Mouse (Mus musculus) gastrocnemius, postnatal 10 days (tissue): Measurements from ENCODE around the gene Tmem169. TPM values are rescaled to one million over a fixed set of nuclear protein-coding genes. Genes with fewer than 3 reads are reported as not detected.
A peak's percentile ranks its signal among the peaks of the same experiment; 100 is the strongest.
"Not testable (repeated sequence)": the region's sequence is repeated elsewhere in the genome, so short reads cannot be mapped to it uniquely, and the experiment has no call there.

Experiments
- DNase-seq: peaks from one replicate; pipeline ENCODE4 v3.0.0; 2021; ENCODE audit warnings: mixed read lengths
- long read RNA-seq, 2 experiments: library from polyadenylated mRNA; stranded (forward); transcript quantifications; one replicate each; pipeline ENCODE4 v2.0.0; 2021
- total RNA-seq, 2 experiments: library from RNA; stranded (reverse); gene quantifications; 2 replicates each; pipeline ENCODE4 v1.2.3; 2021

Tmem169 gene
- total RNA-seq: under 1 TPM; 0.26 to 0.32 TPM
- long read RNA-seq, experiment 1: 0 reads
- long read RNA-seq, experiment 2: 0 reads

DNA sequence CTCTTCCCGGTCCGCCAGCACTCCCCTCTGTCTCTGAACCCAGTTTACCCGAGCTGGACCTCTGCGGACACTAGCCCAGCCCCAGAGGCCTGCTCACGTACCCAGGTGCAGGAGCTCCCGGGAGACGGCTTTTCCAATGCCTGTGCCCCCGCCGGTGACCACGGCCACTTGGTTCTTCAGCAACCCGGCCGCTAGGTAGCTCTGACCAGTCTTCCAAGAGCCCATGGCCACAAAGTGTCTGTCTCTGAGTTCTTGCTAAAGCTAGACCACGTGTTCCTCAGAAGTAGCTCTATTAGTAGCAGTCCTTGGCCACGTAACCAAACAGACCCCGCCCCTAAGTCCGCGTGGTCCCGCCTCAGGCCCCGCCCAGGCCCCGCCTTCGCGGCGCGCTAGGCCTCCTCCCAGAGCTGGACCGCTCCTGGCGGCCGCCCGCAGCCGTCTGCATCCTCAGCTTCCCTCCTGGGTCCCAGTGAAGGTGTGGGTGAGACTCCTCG is at the start of gene Tmem169, which contains the start of gene Pecr:
Gene Tmem169 (plus strand): TSS at position 378 of the 494 bp plus-strand sequence.
Gene Pecr (minus strand): TSS at position 323 of the 494 bp plus-strand sequence.
- DNase-seq: peak; percentile 95

DNA sequence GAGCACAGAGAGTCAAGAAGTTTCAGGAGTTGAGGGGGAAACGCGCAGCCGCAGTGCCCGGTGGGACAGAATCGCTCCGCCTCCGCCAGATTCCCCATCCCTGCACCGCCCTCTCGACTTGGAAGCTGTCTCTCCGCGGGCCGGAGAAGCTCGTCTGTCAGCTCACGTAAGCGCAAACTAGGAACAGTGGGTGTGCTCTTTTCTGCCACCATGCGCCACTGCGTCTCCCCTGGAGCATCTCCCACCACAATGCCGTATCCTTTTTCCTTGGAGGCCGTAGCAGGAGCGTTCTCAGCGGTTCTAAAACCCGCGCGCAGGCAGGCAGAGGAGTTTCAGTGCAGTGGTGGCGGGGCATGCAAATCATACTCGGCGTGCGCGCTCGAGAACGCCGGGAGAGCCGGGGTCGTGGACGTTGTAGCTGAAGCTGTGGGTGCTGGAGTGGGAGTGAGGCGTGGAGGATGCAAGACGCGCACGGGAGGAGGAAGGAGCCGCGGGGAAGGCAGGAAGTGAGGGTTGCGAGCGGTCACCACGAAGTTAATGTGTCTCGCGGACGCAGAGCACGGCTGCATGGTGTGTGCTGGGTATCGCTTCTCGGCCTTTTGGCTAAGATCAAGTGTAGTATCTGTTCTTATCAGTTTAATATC is 47.7 kb upstream of the Tmem169 start:
- peak; percentile 70 for DNase-seq

DNA sequence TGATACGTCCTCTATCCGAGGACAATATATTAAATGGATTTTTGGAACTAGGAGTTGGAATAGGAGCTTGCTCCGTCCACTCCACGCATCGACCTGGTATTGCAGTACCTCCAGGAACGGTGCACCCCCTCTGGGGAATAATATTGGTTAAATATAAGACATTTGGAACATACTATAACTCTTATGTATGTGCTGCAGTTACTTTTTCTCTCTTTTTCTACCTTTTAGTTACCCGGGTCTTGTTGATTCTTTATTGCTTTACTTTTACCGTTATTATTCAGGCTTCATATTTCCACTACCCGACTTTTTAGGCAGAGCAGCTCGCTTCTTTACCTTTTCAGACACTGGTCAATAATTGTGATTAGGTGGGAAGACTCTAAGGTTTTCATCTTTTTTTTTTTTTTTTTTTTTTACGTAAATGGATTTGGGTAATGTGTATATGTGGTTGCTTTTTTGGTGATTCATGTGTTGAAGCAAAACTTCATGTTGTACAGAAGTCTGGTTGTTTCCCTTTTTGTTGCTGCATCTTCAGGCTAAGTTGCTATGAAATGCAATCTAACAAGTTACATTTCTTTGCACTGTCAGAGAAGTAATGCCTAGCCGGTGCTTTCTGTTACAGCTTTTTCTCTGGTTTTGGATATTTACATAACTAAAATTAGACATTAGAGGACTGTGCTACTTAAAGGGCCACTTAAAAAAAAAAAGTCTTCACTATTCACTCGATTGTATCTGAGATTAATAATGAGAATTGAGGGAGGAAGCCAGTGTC is 47.0 kb upstream of the Tmem169 start:
- no peak for DNase-seq

DNA sequence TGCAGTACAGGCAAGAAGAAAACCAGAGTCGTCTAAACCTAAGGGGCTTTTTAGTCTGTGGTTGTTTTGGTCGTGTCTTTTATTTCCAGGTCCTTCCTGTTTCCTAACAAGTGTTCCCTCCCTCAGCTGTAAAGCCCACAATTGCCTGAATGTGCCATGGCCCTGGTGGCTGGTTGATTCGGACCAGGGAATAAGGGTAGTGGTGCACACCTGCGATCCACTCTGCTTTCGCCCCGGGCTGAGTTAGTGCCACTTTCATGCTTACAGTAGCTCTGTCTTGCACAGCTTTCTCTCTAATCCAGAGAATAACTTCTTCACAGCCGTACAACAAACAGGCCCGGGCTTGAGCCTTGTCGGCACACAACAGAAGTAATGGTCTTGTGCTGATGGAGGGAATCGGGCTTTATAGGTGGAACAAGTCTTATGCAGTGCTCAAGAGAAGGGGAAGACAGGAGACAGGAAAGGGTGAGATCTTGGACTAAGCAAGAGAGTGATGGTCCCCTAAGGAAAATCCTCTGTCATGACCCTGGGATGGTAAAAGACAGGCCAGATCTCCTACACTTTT is 46.1 kb upstream of the Tmem169 start:
- no peak for DNase-seq

DNA sequence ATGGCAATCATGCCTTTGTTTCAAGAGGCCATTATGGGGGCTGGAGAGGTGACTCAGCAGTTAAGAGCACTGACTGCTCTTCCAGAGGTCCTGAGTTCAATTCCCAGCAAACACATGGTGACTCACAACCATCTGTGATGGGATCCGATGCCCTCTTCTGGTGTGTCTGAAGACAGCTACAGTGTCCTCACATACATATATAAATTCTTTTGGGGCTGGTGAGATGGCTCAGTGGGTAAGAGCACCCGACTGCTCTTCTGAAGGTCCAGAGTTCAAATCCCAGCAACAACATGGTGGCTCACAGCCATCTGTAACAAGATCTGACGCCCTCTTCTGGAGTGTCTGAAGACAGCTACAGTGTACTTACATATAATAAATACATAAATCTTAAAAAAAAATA is 45.1 kb upstream of the Tmem169 start:
- DNase-seq: not testable (repeated sequence)

DNA sequence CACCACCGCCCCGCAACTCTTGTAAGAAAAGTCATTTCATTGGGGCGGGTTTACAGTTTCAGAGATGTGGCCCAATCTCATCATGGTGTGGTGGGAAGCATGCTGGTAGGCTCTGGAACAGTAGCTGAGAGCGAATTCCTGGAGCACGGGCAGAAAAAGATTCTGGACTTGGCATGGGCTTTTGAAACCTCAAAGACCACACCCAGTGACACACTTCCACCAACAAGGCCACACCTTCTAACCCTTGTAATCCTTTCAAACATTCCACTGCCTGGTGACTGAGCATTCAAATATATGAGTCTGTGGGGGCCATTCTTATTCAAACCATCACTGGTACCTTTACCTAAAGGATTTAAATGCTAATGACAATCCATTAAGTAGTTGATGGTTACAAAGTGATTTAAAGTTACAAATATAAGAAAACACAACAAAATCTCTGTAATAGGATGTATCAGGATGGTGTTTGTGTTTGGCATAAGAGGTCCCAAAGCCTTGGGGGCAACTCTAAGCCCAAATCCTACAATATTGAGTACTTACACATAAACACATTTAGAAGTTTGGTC is 41.5 kb upstream of the Tmem169 start:
- DNase-seq: no peak

DNA sequence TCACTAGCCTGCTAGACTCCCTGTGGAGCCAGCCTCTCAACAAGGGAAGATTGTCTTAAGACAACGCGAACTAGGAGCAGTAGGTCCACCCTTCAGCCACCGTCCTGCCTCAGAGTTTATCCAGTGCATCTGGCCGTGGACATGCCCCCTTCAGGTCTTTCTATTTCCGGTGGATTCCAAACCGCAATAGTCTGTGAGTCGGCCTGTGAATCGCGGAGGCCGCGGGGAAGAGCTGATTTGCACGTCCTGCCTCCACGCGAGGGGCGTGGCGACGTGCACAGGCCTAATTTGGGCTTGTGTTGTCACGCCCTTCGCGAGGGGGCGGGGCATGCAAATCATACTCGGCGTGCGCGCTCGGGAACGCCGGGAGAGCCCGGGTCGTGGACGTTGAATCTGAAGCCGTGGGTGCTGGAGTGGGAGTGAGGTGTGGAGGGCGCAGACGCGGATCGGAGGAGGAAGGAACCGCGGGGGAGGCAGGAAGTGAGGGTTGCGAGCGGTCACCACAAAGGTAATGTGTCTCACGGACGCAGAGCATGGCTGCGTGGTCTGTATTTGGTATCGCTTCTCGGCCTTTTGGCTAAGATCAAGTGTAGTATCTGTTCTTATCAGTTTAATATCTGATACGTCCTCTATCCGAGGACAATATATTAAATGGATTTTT is 40.4 kb upstream of the Tmem169 start:
- peak; percentile 96 for DNase-seq

DNA sequence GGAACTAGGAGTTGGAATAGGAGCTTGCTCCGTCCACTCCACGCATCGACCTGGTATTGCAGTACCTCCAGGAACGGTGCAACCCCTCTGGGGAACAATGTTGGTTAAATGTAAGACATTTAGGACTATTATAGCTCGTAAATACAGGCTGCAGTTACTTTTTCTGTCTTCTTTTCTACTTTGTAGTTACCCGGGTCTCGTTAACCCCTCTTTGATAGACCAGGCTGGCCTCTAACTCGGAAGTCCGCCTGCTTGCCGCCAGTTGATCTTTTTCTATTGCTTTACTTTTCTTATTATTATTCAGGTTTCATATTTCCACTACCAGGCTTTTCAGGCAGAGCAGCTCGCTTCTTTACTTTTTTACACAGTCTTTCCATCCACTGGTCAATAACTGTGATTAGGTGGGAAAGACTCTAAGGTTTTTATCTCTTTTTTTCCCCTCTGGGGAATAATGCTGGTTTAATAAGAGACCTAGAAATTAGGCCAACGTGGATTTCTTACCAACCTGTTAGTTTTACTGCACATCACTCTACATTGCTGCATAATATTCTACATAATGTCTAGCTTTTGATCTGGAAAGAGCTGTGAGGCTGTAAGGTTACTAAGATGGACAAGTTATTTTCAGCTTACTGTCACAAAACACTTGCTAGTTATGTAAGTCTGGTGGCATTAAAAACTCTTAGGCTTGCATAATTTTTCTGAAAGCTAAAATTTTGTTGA is 39.7 kb upstream of the Tmem169 start:
- DNase-seq: no peak

DNA sequence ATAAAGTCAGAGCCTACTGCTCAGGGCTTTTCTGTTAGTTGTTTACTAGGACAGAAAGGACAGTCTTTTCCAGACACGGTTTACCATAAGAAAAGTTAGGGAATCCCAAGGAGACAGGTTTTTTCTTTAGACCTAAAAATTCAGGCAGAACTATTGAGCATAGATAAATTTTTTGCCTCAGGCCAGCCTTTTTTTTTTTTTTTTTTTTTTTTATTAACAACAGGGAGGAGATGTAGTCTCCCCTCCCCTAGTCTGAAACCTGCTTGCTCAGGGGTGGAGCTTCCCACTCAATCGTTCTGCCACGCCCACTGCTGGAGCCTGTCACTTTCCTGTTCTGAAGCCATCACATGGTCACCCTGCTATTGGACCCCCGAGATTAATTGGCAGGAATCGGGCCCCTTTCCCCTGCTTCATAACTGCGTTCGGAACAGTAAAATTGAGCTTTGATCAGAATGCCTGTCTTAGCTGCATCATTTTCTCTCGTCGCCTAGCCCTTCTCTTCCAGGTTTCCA is 35.9 kb upstream of the Tmem169 start:
- not testable (repeated sequence) for DNase-seq

DNA sequence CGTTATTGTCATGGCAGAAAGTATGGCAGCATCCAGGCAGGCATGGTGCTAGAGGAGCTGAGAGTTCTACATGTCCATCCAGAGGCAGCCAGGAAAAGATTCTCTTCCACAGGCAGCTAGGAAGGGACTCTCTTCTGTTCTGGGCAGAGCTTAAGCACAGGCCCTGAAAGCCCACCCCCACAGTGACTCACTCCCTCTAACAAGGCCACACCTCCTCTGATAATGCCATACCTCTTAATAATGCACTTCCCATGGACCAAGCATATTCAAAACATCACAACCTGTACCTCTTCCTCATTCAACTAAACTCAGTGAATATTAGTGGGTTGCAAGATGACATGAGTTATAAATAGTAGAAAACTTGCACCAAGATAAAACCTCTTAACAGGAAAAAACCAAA is 32.4 kb upstream of the Tmem169 start:
- DNase-seq: no peak

DNA sequence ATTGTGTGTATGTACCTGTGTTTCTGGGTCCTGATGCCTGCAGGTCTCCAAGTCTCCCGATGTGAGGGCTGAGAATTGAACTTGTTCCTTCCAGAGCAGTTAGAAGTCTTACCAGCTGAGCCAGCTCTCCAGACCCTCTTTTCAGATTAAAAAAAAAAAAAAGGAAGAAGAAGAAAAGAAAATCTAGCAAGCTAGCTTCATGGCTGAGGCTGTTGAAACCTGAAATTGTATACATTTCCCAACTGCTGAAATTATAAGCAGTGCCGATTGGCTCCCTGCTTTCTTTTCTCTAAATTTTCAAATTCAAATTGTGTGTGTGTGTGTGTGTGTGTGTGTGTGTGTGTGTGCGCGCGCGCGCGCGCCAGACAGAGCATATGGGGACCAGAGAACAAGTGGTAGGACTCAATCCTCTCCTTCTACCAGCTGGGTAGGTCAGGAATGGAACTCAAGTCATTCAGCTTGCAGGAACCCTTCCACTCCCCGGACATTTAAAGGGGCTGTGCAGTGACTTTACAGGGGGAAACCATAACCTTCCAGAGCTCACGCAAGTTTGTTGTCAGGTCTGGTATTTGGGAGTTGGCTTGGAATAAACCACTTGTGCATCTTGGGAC is 30.2 kb upstream of the Tmem169 start:
- no peak for DNase-seq

DNA sequence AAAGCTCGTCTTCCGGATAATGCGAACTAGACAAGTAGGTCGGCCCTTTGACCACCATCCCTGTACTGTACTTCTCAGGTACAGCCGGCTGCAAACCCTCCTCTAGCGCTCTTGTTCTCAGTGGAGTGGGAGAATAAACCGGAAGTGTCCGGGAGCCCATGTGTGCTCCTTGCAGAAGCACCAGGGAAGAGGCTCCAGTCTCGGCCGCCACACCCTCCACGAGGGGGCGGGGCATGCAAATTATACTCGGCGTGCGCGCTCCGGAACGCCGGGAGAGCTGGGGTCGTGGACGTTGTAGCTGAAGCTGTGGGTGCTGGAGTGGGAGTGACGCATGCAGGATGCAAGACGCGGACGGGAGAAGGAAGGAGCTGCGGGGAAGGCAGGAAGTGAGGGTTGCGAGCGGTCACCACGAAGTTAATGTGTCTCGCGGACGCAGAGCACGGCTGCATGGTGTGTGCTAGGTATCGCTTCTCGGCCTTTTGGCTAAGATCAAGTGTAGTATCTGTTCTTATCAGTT is 29.6 kb upstream of the Tmem169 start:
- DNase-seq: peak; percentile 89

DNA sequence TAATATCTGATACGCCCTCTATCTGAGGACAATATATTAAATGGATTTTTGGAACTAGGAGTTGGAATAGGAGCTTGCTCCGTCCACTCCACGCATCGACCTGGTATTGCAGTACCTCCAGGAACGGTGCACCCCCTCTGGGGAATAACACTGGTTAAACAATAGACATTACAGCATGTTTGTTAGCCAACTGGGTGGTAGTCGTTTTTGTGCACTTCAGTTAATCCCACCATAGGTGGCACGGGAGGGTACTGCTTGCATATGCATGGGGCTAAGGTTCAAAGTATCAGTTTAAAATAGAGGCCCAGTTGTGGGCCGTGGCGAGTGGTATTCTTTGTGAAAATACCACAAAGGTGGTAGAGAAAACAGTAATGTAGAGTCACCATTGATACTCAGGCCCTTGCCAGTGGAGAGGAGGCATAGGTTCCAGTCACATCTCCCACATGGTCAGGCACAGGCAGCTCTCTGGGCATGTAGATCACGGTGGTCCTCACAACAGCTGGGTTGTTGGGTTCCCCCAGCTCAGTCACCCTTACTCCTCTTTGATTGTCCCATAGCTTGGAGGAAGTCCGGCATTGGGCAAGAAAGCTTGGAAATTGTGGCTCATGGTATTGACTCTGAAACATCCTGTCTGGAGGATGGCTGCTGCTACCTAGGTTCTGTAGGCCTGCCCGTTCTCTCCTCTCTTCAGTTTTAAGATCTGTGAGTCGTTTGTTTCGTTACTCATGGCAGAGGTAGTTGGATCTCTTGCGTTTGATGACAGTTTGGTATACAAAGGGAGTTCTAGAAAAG is 28.9 kb upstream of the Tmem169 start:
- DNase-seq: no peak

DNA sequence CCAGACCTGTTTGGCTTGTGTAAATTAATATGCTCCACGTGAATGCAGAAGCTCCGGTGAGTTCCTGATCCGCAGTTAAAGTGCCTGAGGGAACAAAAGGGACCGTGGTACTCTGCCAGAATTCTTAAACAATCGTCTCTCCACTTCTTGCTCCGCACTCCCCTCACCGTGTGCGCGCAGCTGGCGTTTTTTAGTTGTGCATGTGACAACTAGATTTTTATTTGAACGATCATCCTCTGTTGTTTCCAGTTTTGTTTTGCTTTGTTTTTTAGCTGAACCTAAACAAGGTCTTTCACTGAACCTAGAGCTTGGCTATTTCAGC is 28.4 kb upstream of the Tmem169 start:
- DNase-seq: no peak

DNA sequence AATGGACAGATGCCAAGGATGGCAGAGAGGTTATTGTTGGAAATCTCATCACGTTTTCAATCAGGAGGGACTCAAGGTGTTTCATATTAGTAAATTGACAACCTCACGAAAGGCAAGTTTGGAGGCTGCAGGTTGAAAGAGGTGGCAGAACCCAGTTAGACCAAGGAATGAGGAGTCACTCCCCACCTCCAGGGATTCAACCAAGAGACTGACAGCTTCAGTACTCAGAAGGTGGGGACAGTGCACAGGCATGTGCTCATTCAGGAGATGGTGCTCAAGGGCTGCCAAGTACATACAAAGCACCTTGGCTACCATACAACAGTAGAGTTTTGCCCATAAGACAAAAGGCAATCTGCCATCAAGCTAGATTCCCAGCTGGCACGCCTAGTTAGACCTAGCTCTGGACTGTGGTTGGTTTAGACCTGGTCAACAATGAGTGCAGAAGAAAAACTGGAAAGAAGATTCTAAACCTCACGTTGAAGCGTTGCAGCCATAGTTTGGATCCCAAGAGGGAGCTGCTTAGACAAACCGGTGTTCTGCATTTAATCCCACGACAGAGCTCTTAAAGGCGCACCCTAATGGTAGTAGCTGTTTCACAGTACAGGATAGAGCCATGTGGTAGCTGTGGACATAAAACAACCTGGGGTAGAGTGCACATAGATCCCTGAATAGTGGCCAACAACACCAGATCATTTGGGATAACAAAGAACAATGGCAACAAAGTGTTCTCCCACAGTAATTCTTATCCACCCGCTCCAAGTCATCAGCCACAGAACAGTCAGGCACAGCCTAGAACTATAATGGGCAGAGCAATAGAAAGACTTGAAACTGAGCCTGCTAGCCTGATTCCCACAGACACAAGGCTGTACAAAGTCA is 27.6 kb upstream of the Tmem169 start:
- DNase-seq: no peak

DNA sequence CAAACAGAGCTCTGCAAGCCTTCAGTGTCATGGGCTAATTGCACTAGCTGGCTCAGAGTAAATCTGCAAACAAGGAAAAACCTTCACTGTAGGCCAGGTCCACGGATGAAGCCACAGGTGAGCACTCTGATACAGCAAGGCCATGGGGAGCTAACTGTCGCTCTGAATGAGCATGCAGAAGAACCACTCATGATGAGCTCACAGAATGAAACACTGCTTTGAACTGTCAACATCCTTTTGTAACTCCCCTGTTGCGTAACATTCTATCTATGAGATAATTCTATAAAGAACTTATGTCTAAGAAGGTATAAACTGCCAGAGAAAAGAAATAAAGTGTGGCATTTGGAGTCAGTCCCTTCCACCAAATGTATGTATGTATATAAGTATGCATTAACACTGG is 21.1 kb upstream of the Tmem169 start:
- DNase-seq: no peak

DNA sequence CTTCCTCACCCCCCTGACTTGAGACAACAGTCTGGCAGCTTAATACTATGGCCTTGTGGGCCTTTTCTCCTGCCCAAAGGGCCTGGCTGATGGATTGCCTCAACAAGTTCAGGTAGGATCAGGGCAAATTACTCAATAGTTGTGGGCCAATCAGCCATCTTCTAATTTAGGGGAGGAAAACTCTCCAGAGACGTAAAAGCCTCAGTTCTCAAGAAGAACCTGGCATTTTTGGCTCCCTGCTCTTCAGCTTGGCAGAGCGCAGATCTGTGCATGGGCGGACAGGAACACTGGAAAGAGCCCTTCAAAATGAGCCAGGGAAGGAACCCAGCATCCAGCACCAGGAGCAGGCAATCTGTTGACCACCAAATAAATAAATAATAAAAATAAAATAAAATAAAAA is 6.1 kb upstream of the Tmem169 start:
- no peak for DNase-seq

DNA sequence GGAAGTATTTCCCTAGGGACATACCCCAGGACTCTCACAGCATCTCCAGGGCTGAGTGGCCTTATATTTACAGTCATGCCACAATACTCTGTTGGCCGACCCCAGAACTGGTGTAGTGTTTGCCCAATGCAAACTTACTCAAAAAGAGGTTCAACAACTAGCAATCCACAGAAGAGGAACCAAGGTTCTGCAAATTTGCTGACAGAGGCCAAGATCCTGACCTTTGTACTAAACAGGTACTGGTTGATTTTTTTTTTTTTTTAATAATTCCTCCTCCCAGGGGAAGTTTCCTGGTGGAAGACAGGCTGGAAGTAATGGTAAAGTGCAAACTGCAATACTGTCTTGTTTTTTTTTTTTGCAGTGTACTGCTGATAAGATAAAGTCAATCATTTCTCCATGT is 1.6 kb upstream of the Tmem169 start:
- DNase-seq: no peak

DNA sequence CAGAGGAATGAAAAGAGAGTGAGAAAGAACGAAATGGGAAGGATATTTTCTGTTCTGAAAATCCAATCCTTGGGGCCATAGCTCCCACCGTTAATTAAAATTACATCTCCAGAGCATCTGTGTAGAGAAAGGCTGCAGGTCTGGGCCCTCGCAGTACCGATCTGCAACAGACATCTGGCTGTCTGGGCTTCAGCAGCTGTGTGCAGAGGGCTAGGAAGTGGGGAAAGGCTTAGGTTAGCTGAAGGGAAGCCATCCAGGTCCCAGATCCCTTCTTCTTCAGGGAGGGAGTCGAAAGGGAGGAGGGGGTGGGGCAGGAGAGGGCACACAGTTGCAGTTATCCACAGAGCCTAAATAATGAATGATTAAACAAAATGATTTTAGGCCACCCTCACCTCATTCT is 370 bp downstream of the Tmem169 start:
- no peak for DNase-seq
